Mouse (Mus musculus) liver, embryonic 11.5 days (tissue): ENCODE measurements at regions not wholly inside any gene's neighbourhood (a gene's known extent, or its start where the extent isn't known, plus 50 kb on each side); places are given as distances from the start of the nearest gene placed in this dataset.

Experiments
- ATAC-seq: fragments of 200-750 bp; cut with Nextera tagmentation; replicated peaks from 2 replicates; pipeline ENCODE4 v1.8.0; 2017; ENCODE audit warnings: moderate number of reproducible peaks, mild to moderate bottlenecking, moderate TSS enrichment, moderate library complexity; ENCODE audit not compliant: low FRiP score
- DNase-seq: peaks from one replicate; pipeline ENCODE4 v3.0.0-alpha.2; 2017; ENCODE audit warnings: low spot score
- H3K27ac ChIP-seq: fragments of 300-500 bp; sonication (generic); 2 replicates; pipeline ENCODE4 v1.5.1; 2014; ENCODE audit warnings: mild to moderate bottlenecking, low read depth, low read length, control low read depth
- H3K27me3 ChIP-seq: fragments of 300-500 bp; sonication (generic); replicated peaks from 2 replicates; pipeline ENCODE4 v1.6.1; 2014; ENCODE audit warnings: low read length, mixed read lengths; ENCODE audit not compliant: control insufficient read depth, insufficient read depth
- H3K36me3 ChIP-seq: fragments of 300-500 bp; sonication (generic); 2 replicates; pipeline ENCODE4 v1.6.1; 2014; ENCODE audit warnings: mild to moderate bottlenecking, low read length, moderate library complexity, mixed read lengths; ENCODE audit not compliant: control insufficient read depth, insufficient read depth
- H3K4me1 ChIP-seq: fragments of 300-500 bp; sonication (generic); replicated peaks from 2 replicates; pipeline ENCODE4 v1.6.1; 2014; ENCODE audit warnings: low read length, mixed read lengths; ENCODE audit not compliant: control insufficient read depth, insufficient read depth
- H3K4me2 ChIP-seq: fragments of 300-500 bp; sonication (generic); 2 replicates; pipeline ENCODE4 v1.6.1; 2014; ENCODE audit warnings: mild to moderate bottlenecking, control low read depth, moderate library complexity
- H3K4me3 ChIP-seq: fragments of 300-500 bp; sonication (generic); 2 replicates; pipeline ENCODE4 v1.5.1; 2014; ENCODE audit warnings: low read depth, low read length, control low read depth
- H3K9ac ChIP-seq: fragments of 300-500 bp; sonication (generic); 2 replicates; pipeline ENCODE4 v1.6.1; 2014; ENCODE audit warnings: low read depth, low read length, control low read depth
- H3K9me3 ChIP-seq: fragments of 300-500 bp; sonication (generic); 2 replicates; pipeline ENCODE4 v1.6.1; 2016; ENCODE audit warnings: low read length, inconsistent platforms, mixed read lengths; ENCODE audit not compliant: control insufficient read depth
- WGBS: fragments of 180-500 bp; shearing (Covaris S2); extraction: QIAGEN DNeasy Blood & Tissue Kit; methylation state at CpG from one replicate; pipeline ENCODE4 v1.1.7; 2014; 5-methylcytosine and 5-hydroxymethylcytosine counted together

- H3K36me3 ChIP-seq, result no peaks in the 10 kb centered on the region
- WGBS, result 45% methylated on average over 6 of the region's 6 CpGs
- H3K27ac ChIP-seq, result no peak overlapping the region
- H3K9me3 ChIP-seq, result no peaks in the 10 kb centered on the region
- no peaks in the 10 kb centered on the region for H3K27me3 ChIP-seq
- no peak for ATAC-seq
- no peak for DNase-seq
- H3K4me2 ChIP-seq, result no peak overlapping the region
- no peak overlapping the region for H3K4me3 ChIP-seq
- H3K4me1 ChIP-seq, result no peaks in the 10 kb centered on the region
- H3K9ac ChIP-seq, result no peak overlapping the region
Observed at GRCm38 (mm10) chr9:61746401-61746800, 167.9 kb downstream of the Rplp1 start.

DNA sequence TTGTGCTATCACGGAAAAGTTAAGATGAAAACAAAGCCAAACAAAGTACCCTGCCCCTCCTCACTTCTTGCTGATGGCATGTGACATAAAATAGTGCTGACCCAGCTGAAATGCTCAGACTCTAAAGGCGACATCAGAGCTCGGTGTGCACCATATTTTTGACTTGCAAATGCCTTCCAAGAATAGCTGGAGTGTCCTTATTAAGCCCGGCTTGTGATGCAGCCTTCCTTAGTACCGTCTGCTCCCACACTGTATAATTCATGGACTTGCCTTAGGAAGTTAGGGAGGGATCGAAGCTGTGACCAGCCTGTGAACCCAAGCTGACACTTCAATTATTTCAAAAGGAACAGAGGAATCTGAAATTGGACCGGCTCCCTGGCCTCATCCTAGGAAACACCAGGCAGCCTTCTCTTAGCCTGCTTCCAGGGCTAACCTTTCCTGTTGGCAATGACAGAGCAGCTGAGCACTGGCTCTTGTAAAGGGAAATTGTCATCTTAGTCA, 169.0 kb downstream of the Rplp1 start:
- 57% methylated on average over 7 of the region's 7 CpGs for WGBS
- no peak overlapping the region for H3K4me2 ChIP-seq
- H3K36me3 ChIP-seq, result no peaks in the 10 kb centered on the region
- H3K9ac ChIP-seq, result no peak overlapping the region
- H3K27me3 ChIP-seq, result no peaks in the 10 kb centered on the region
- no peak for DNase-seq
- H3K4me3 ChIP-seq, result no peak overlapping the region
- H3K27ac ChIP-seq, result no peak overlapping the region
- ATAC-seq, result no peak
- H3K4me1 ChIP-seq, result no peaks in the 10 kb centered on the region
- no peaks in the 10 kb centered on the region for H3K9me3 ChIP-seq

DNA sequence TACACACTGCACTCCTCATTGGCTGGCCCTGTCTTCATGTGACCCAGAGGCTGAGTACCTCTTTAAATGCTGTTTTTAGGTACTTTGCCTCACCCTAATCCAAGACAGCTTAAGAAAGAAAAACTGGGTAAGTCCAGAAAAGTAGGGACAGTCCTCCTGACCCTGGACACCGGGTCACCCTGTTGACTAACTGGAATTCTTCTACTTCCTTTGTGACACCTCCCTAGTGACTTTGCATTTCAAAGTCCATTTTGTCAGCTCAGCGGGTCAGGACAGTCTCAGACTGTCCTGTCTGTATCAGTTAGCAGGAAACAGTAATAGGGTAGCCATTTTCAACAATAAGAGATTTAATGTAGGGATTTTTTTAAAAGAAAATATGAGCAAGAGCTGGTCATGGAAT, 180.8 kb downstream of the Rplp1 start:
- WGBS, result 48% methylated on average over 2 of the region's 2 CpGs
- Histone ChIP-seq H3K9ac (no peak overlapping the region), H3K4me3 (no peak overlapping the region), H3K4me1 (no peaks in the 10 kb centered on the region), H3K9me3 (no peaks in the 10 kb centered on the region), H3K27ac (no peak overlapping the region), H3K36me3 (no peaks in the 10 kb centered on the region), H3K4me2 (no peak overlapping the region), H3K27me3 (peaks cover 2% of the 10 kb centered on the region; the same call in 1 of the 2 replicates)
- DNase-seq (no peak), ATAC-seq (no peak)

- peaks cover 2% of the 10 kb centered on the region; the same call in 1 of the 2 replicates for H3K27me3 ChIP-seq
- H3K9ac ChIP-seq, result no peak overlapping the region
- no peak overlapping the region for H3K4me2 ChIP-seq
- no peaks in the 10 kb centered on the region for H3K9me3 ChIP-seq
- ATAC-seq (no peak), DNase-seq (no peak)
- H3K27ac ChIP-seq, result no peak overlapping the region
- H3K4me1 ChIP-seq, result no peaks in the 10 kb centered on the region
- WGBS, result 69% methylated on average over 4 of the region's 4 CpGs
- no peaks in the 10 kb centered on the region for H3K36me3 ChIP-seq
- no peak overlapping the region for H3K4me3 ChIP-seq
Observed at GRCm38 (mm10) chr9:61732747-61733146, 181.6 kb downstream of the Rplp1 start.

- WGBS, result 58% methylated on average over 4 of the region's 4 CpGs
- no peak overlapping the region for H3K9ac ChIP-seq
- no peak for DNase-seq
Observed at GRCm38 (mm10) chr9:61728115-61728514, 186.2 kb downstream of the Rplp1 start.

GRCm38 (mm10) chr9:61727651-61728050, 186.7 kb downstream of the Rplp1 start:
- Histone ChIP-seq H3K9ac (no peak overlapping the region), H3K4me3 (no peak overlapping the region), H3K4me1 (no peaks in the 10 kb centered on the region), H3K27me3 (peaks cover 2% of the 10 kb centered on the region; the same call in 1 of the 2 replicates), H3K4me2 (no peak overlapping the region), H3K36me3 (no peaks in the 10 kb centered on the region), H3K27ac (no peak overlapping the region), H3K9me3 (no peaks in the 10 kb centered on the region)
- ATAC-seq (no peak), DNase-seq (no peak)
- WGBS, result 52% methylated on average over 10 of the region's 10 CpGs

More at GRCm38 (mm10) chr9:61728115-61728514, 186.2 kb downstream of the Rplp1 start:
- H3K4me1 ChIP-seq, result no peaks in the 10 kb centered on the region
- no peaks in the 10 kb centered on the region for H3K9me3 ChIP-seq
- H3K4me2 ChIP-seq, result no peak overlapping the region
- H3K27ac ChIP-seq, result no peak overlapping the region
- H3K4me3 ChIP-seq, result no peak overlapping the region
- no peaks in the 10 kb centered on the region for H3K36me3 ChIP-seq
- no peak for ATAC-seq
- H3K27me3 ChIP-seq, result peaks cover 2% of the 10 kb centered on the region; the same call in 1 of the 2 replicates

DNA sequence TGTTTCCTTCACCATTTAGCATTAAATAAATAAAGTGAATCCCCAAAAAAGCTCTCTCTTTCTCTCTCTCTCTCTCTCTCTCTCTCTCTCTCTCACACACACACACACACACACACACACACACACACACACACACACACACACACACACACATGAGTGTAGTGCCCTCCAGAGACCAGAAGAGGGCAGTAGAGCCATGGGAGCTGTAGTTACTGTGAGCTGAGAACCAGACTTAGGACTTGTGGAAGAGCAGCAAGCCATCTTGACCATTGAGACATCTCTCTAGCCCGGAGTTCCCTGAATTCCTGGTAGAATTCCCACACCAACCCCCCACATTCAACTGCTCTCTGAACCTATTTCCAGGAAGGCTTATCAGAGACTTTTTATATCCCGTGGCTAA, 190.3 kb downstream of the Rplp1 start:
- 92% methylated on average over 2 of the region's 2 CpGs for WGBS
- no peak overlapping the region for H3K4me2 ChIP-seq
- DNase-seq (no peak), ATAC-seq (no peak)
- H3K27me3 ChIP-seq, result peaks cover 8% of the 10 kb centered on the region
- H3K9me3 ChIP-seq, result no peaks in the 10 kb centered on the region
- no peaks in the 10 kb centered on the region; the same call in 1 of the 2 replicates for H3K4me1 ChIP-seq
- H3K36me3 ChIP-seq, result no peaks in the 10 kb centered on the region
- no peak overlapping the region for H3K4me3 ChIP-seq
- H3K9ac ChIP-seq, result no peak overlapping the region
- no peak overlapping the region for H3K27ac ChIP-seq

GRCm38 (mm10) chr9:61723021-61723581, 191.2 kb downstream of the Rplp1 start:
- H3K4me2 ChIP-seq, result no peak overlapping the region
- 52% methylated on average over 8 of the region's 8 CpGs for WGBS
- no peak overlapping the region for H3K9ac ChIP-seq
- no peak overlapping the region for H3K4me3 ChIP-seq
- H3K4me1 ChIP-seq, result no peaks in the 10 kb centered on the region; the same call in 1 of the 2 replicates
- ATAC-seq (no peak), DNase-seq (no peak)
- H3K27me3 ChIP-seq, result peaks cover 8% of the 10 kb centered on the region
- no peak overlapping the region for H3K27ac ChIP-seq
- no peaks in the 10 kb centered on the region for H3K36me3 ChIP-seq
- H3K9me3 ChIP-seq, result no peaks in the 10 kb centered on the region

DNA sequence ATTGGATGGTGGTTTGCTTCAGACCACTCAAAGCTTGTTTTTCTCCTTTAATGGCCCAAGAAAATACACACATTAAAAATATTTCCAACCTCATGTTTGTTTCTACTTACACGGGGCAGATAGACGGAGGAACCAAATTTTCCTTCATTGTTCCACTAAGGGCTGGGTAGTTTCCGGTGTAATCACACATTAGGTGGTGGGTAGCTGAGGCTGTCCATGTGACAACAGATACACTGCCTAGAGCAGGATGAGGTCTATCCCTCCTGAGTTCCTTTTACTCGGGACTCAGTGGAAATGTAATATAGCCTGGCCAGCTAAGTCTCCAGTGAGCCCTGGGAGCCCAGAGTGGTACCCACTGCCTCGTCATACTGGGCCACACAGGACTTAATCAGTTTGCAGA, 192.5 kb downstream of the Rplp1 start:
- 76% methylated on average over 5 of the region's 5 CpGs for WGBS
- H3K4me2 ChIP-seq, result no peak overlapping the region

More for the DNA sequence above, 192.5 kb downstream of the Rplp1 start:
- Histone ChIP-seq H3K4me3 (no peak overlapping the region), H3K9ac (no peak overlapping the region), H3K27ac (no peak overlapping the region), H3K4me1 (no peaks in the 10 kb centered on the region; the same call in 1 of the 2 replicates), H3K36me3 (no peaks in the 10 kb centered on the region), H3K9me3 (no peaks in the 10 kb centered on the region), H3K27me3 (peaks cover 11% of the 10 kb centered on the region)
- ATAC-seq (no peak), DNase-seq (no peak)
